Mouse (Mus musculus) adrenal gland, postnatal 4 days (tissue): ENCODE data around the gene Tmem259. TPM values are rescaled to one million over a fixed set of nuclear protein-coding genes. Genes with fewer than 3 reads are reported as not detected.

ENCODE experiments used
- DNase-seq, 2 experiments: peaks; one replicate each; pipeline ENCODE4 v3.0.0; 2021 to 2022; ENCODE audit warnings: low spot score in 2 of 2, mixed read lengths in 2 of 2
- total RNA-seq, 2 experiments: library from RNA; stranded (reverse); gene quantifications; 2 replicates each; pipeline ENCODE4 v1.2.3; 2021

Gene Tmem259
- total RNA-seq, 2 experiments from 2014 or later, result 146 to 147 TPM

GRCm38 (mm10) chr10:79988506-79989271 is 4.6 kb upstream of the Tmem259 start, which contains the start of gene Cnn2:
Gene Cnn2, plus strand, starts transcription at chr10:79988584.
- no peak for DNase-seq

GRCm38 (mm10) chr10:79987771-79988505 is 3.8 kb upstream of the Tmem259 start:
- no peak for DNase-seq

GRCm38 (mm10) chr10:79986963-79987362 is 2.8 kb upstream of the Tmem259 start:
- DNase-seq, result peak; percentile 65 to 75

- DNase-seq, result no peak
These were observed 2.2 kb upstream of the Tmem259 start for GRCm38 (mm10) chr10:79986232-79986878.

- DNase-seq, result no peak
These were observed 1.5 kb upstream of the Tmem259 start for GRCm38 (mm10) chr10:79985334-79986231.

GRCm38 (mm10) chr10:79984871-79985270 is 741 bp upstream of the Tmem259 start:
- DNase-seq, result peak; percentile 68 to 85

- DNase-seq, result peak; percentile 35 to 41
These were observed 460 bp downstream of the Tmem259 start for GRCm38 (mm10) chr10:79983670-79984069.

GRCm38 (mm10) chr10:79983205-79983604 is 925 bp downstream of the Tmem259 start:
- no peak for DNase-seq

- DNase-seq, result no peak
These were observed 4.6 kb downstream of the Tmem259 start for GRCm38 (mm10) chr10:79979401-79980155.

- DNase-seq, result no peak
These were observed 6.1 kb downstream of the Tmem259 start for GRCm38 (mm10) chr10:79978061-79978460.

GRCm38 (mm10) chr10:79977324-79977723 is 6.8 kb downstream of the Tmem259 start:
- DNase-seq, result no peak

- DNase-seq, result no peak
These were observed 7.4 kb downstream of the Tmem259 start for GRCm38 (mm10) chr10:79976722-79977107.

- DNase-seq, result no peak
These were observed 7.9 kb downstream of the Tmem259 start for GRCm38 (mm10) chr10:79976071-79976721.

- no peak for DNase-seq
These were observed 9.5 kb downstream of the Tmem259 start for GRCm38 (mm10) chr10:79974668-79975067.

GRCm38 (mm10) chr10:79974087-79974486 is 10.0 kb downstream of the Tmem259 start:
- DNase-seq, result no peak

- no peak for DNase-seq
These were observed 11.3 kb downstream of the Tmem259 start for GRCm38 (mm10) chr10:79972831-79973230.

- no peak for DNase-seq
These were observed 13.0 kb downstream of the Tmem259 start for GRCm38 (mm10) chr10:79971183-79971497.

GRCm38 (mm10) chr10:79970415-79971182 is 13.5 kb downstream of the Tmem259 start, which contains the start of gene Grin3b:
Gene Grin3b, plus strand, starts transcription at chr10:79970715.
- no peak for DNase-seq

GRCm38 (mm10) chr10:79969124-79969568 is 15.0 kb downstream of the Tmem259 start:
- DNase-seq, result no peak
